ENCODE assay signal across 10 mouse cellular contexts in the genomic region with DNA sequence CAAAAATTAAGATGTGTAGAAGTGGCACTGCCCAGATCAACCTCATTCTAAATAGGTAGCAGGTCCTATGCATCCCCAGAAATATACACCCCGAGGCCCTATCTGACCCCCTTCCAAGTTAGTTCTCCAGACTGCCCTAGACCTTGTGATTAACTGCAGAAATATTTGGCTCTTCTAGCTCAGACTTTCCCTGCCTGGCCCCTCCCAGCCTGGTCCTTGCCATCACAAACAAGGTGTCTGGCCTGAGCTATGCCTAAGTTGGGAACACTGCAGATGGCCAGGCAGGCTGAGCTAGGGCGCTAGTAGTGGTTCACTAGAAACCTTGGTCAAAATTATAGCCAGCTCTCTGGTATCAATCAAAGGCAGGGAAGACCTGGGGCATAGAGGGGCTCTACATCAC. TPM values are rescaled to one million over a fixed set of nuclear protein-coding genes. Genes with fewer than 3 reads are reported as not detected.
DNase-seq lines count a peak whose midpoint lies in the region; ATAC-seq and TF ChIP-seq lines count a peak whose summit lies in the region.
"Had no signal": no experiment of that assay in that cellular context is flagged by ENCODE, and none has a peak within 500 bp of the region (broad histone marks: within the 10 kb centered on the region; RNA-seq: fewer than 3 reads in every experiment).

No protein-coding gene starts in this region.

- peaks cover 27% of the 10 kb centered on the region for H3K36me3 ChIP-seq in forebrain, embryonic 14.5 days (ENCODE audit: control insufficient read depth, insufficient read depth, low read length)
- H3K36me3 ChIP-seq in heart, postnatal 0 days (replicated peaks; ENCODE audit: control insufficient read depth, insufficient read depth, low read length), result peaks cover 24% of the 10 kb centered on the region
- H3K36me3 ChIP-seq in midbrain, embryonic 15.5 days (replicated peaks), result peaks cover 18% of the 10 kb centered on the region

- no peaks in the 10 kb centered on the region for H3K27me3 ChIP-seq in forebrain, embryonic 14.5 days (replicated peaks; ENCODE audit: control insufficient read depth, insufficient read depth, low read length)
- no peaks in the 10 kb centered on the region for H3K27me3 ChIP-seq in heart, postnatal 0 days (ENCODE audit: control insufficient read depth, insufficient read depth, low read length)
- no peaks in the 10 kb centered on the region for H3K27me3 ChIP-seq in midbrain, embryonic 15.5 days (replicated peaks)

- no peak overlapping the region for H3K4me3 ChIP-seq in forebrain, embryonic 14.5 days (ENCODE audit: low read depth, low read length)
- H3K4me3 ChIP-seq in heart, postnatal 0 days (ENCODE audit: low read depth, low read length), result no peak overlapping the region
- no peak overlapping the region for H3K4me3 ChIP-seq in midbrain, embryonic 15.5 days

- H3K9me3 ChIP-seq in forebrain, embryonic 14.5 days (replicated peaks; ENCODE audit: control insufficient read depth, low read length), result no peaks in the 10 kb centered on the region
- H3K9me3 ChIP-seq in heart, postnatal 0 days (replicated peaks; ENCODE audit: control insufficient read depth, low read length), result no peaks in the 10 kb centered on the region
- no peaks in the 10 kb centered on the region for H3K9me3 ChIP-seq in midbrain, embryonic 15.5 days

- DNase-seq in lung, adult 18-20 months, result peak; percentile 14 to 33
- DNase-seq in lung, postnatal 25 days (ENCODE audit: low spot score), result no peak
- DNase-seq in forebrain, embryonic 14.5 days (ENCODE audit: low spot score), result no peak
- no peak for DNase-seq in heart, postnatal 0 days (ENCODE audit: low spot score)
- DNase-seq in cerebellum, adult 9-10 months, result no peak
- DNase-seq in cerebellum, adult 11-12 months, result no peak
- DNase-seq: cerebellum, adult 11 months had no signal

- H3K4me1 ChIP-seq in forebrain, embryonic 14.5 days (ENCODE audit: control insufficient read depth, insufficient read depth, low read length), result no peaks in the 10 kb centered on the region
- peaks cover 18% of the 10 kb centered on the region; the same call in 1 of the 2 replicates for H3K4me1 ChIP-seq in heart, postnatal 0 days (ENCODE audit: control insufficient read depth, insufficient read depth)
- peaks cover 10% of the 10 kb centered on the region; the same call in 1 of the 2 replicates for H3K4me1 ChIP-seq in midbrain, embryonic 15.5 days

- H3K27ac ChIP-seq in forebrain, embryonic 14.5 days (ENCODE audit: low read depth, low read length), result no peak overlapping the region
- no peak overlapping the region for H3K27ac ChIP-seq in heart, postnatal 0 days (ENCODE audit: low read depth)
- H3K27ac ChIP-seq in midbrain, embryonic 15.5 days, result no peak overlapping the region
- H3K27ac ChIP-seq: layer of hippocampus, adult 2 months; macrophage had no signal

- no peak overlapping the region for H3K9ac ChIP-seq in forebrain, embryonic 14.5 days (ENCODE audit: low read length)
- no peak overlapping the region for H3K9ac ChIP-seq in heart, postnatal 0 days (replicated peaks; ENCODE audit: low read depth, low read length)
- H3K9ac ChIP-seq in midbrain, embryonic 15.5 days, result no peak overlapping the region

- no peak for TF ChIP-seq CTCF in heart, postnatal 0 days (IDR thresholded peaks at IDR 0.05; ENCODE audit: low read depth)

- ATAC-seq in forebrain, embryonic 14.5 days, result peak; percentile 8; the same call in 1 of the 2 replicates
- 0 out of 2 replicates have a peak, but pooled peaks have one; percentile 22 for ATAC-seq in heart, postnatal 0 days (ENCODE audit: insufficient read depth, low read depth)
- ATAC-seq in midbrain, embryonic 15.5 days (replicated peaks), result 0 out of 2 replicates have a peak, but pooled peaks have one; percentile 8

- WGBS in forebrain, embryonic 14.5 days, result 84% methylated on average over 2 of the region's 2 CpGs
- WGBS in heart, postnatal 0 days, result 58% methylated on average over 2 of the region's 2 CpGs
- WGBS in midbrain, embryonic 15.5 days, result 84% methylated on average over 2 of the region's 2 CpGs

- H3K4me2 ChIP-seq in forebrain, embryonic 14.5 days (ENCODE audit: low read length), result no peak overlapping the region
- no peak overlapping the region for H3K4me2 ChIP-seq in heart, postnatal 0 days (ENCODE audit: low read depth, low read length)
- H3K4me2 ChIP-seq in midbrain, embryonic 15.5 days, result peak overlapping the region; percentile 75; the same call in 1 of the 2 replicates

- no peak for TF ChIP-seq EP300 in heart, postnatal 0 days (IDR thresholded peaks at IDR 0.05; ENCODE audit: low read depth)

RNA-seq across cellular contexts. Expression of a gene that starts 41.0 kb away (rescaled TPM):
- polyA plus RNA-seq in forebrain, embryonic 14.5 days (2014; fragmentation: Nextera tagmentation; extraction: Ambion mirVana), result 134 and 138 TPM in 2 replicates
- 47.0 and 62.8 TPM in 2 replicates for total RNA-seq in heart, postnatal 0 days (2014; rRNA removed; ENCODE audit: low replicate concordance)
- 55.5 and 57.4 TPM in 2 replicates for polyA plus RNA-seq in heart, postnatal 0 days (2015; fragmentation: Nextera tagmentation; extraction: Ambion mirVana)
- 128 and 145 TPM in 2 replicates for polyA plus RNA-seq in midbrain, embryonic 15.5 days (2015; fragmentation: Nextera tagmentation; extraction: Ambion mirVana)

RNA-seq across cellular contexts. Expression of a gene that starts 46.2 kb away (rescaled TPM):
- 0.04 TPM in 1 of 2 replicates, not detected in the other for polyA plus RNA-seq in forebrain, embryonic 14.5 days (2014; fragmentation: Nextera tagmentation; extraction: Ambion mirVana)
- total RNA-seq in heart, postnatal 0 days (2014; rRNA removed; ENCODE audit: low replicate concordance), result 1.4 TPM in 1 of 2 replicates, not detected in the other
- 0.47 and 0.67 TPM in 2 replicates for polyA plus RNA-seq in heart, postnatal 0 days (2015; fragmentation: Nextera tagmentation; extraction: Ambion mirVana)
- polyA plus RNA-seq in midbrain, embryonic 15.5 days (2015; fragmentation: Nextera tagmentation; extraction: Ambion mirVana), result 0.26 TPM in 1 of 2 replicates, not detected in the other
- polyA plus RNA-seq: macrophage had no signal

Comparison
In these comparisons a context has a peak if more than half of its experiments do, and no peak if none do; other contexts are left out.
1. DNase-seq: peak in lung, adult 18-20 months (2 of 2); none in lung, postnatal 25 days (single experiment), forebrain, embryonic 14.5 days (single experiment), heart, postnatal 0 days (single experiment), cerebellum, adult 9-10 months (single experiment) and cerebellum, adult 11-12 months (single experiment).
2. Peak in every context shown above with its lines, with median percentiles within 50 percentile points of each other: ATAC-seq.